Mouse (Mus musculus): ENCODE measurements around the gene Dars2. TPM values are rescaled to one million over a fixed set of nuclear protein-coding genes. Genes with fewer than 3 reads are reported as not detected.

The Dars2 gene
- total and polyA plus RNA-seq, 3 experiments = 53.1 to 83.6 TPM; not detected in 1

- Histone ChIP-seq H3K36me3 (ENCODE audit: control insufficient read depth in 1 of 2, insufficient read depth in 2 of 2, low read length in 2 of 2) (peaks cover 19 to 27% of the 10 kb centered on the region in 2 experiments), H3K9ac (ENCODE audit: control insufficient read depth, low read depth, low read length, poor library complexity, severe bottlenecking) (peak within 1 kb of the TSS; percentile 98), H3K4me1 (ENCODE audit: control insufficient read depth in 1 of 2, insufficient read depth in 2 of 2, low read length in 2 of 2) (peaks cover 0 to 9% of the 10 kb centered on the region in 2 experiments; a peak in 3 of 4 replicates), H3K9me3 (replicated peaks; ENCODE audit: insufficient read depth, low read length) (no peaks in the 10 kb centered on the region), H3K27ac (ENCODE audit: control insufficient read depth, low read depth, low read length) (peak within 1 kb of the TSS; percentile 99), H3K79me2 (ENCODE audit: control insufficient read depth, insufficient read depth, low read length, poor library complexity) (peaks cover 44% of the 10 kb centered on the region), H3K4me3 (ENCODE audit: control insufficient read depth in 1 of 2, insufficient read depth in 1 of 2, low read depth in 2 of 2, low read length in 2 of 2) (peak within 1 kb of the TSS; percentile 77 to 93), H3K27me3 (ENCODE audit: control insufficient read depth in 1 of 2, insufficient read depth in 2 of 2, low read length in 2 of 2) (no peaks in the 10 kb centered on the region)
- peak; percentile 99 for DNase-seq (ENCODE audit: low read depth, low spot score)
- TF ChIP-seq TBP (IDR thresholded peaks at IDR 0.05; ENCODE audit: low read depth, low read length) (peak; percentile 99), TAL1 (IDR thresholded peaks at IDR 0.05; ENCODE audit: low read length) (no peak), USF1 (IDR thresholded peaks at IDR 0.05; ENCODE audit: low read depth, low read length) (no peak), MAFK (IDR thresholded peaks at IDR 0.05; ENCODE audit: borderline replicate concordance, low read depth, low read length) (no peak), JUND (IDR thresholded peaks at IDR 0.05; ENCODE audit: low read depth, low read length) (no peak), ZC3H11A (IDR thresholded peaks at IDR 0.05; ENCODE audit: low read depth, low read length) (no peak), ZKSCAN1 (IDR thresholded peaks at IDR 0.05; ENCODE audit: low read depth, low read length) (no peak), NELFE (IDR thresholded peaks at IDR 0.05; ENCODE audit: low read depth, low read length) (no peak), POLR2A (IDR thresholded peaks at IDR 0.05; ENCODE audit: control insufficient read depth in 1 of 2, insufficient read depth in 1 of 2, low read depth in 1 of 2, low read length in 2 of 2, poor library complexity in 1 of 2) (peak; percentile 94 to 99), MAX (IDR thresholded peaks at IDR 0.05; ENCODE audit: low read length) (no peak)
These were observed 35.8 kb downstream of the Dars2 start, which contains the start of gene Zbtb37 for GRCm38 (mm10) chr1:161034435-161035280. Gene Zbtb37 (minus strand): TSS chr1:161034849.

GRCm38 (mm10) chr1:161033856-161034434, 36.5 kb downstream of the Dars2 start:
- TF ChIP-seq POLR2AphosphoS2 (IDR thresholded peaks at IDR 0.05; ENCODE audit: low read length) (no peak), ZNF384 (IDR thresholded peaks at IDR 0.05; ENCODE audit: low read depth, low read length) (no peak), SMC3 (IDR thresholded peaks at IDR 0.05; ENCODE audit: low read depth, low read length) (no peak), TBP (IDR thresholded peaks at IDR 0.05; ENCODE audit: low read depth, low read length) (0 out of 2 replicates have a peak, but pooled peaks have one; percentile 65), KAT2A (conservative IDR thresholded peaks at IDR 0.05; ENCODE audit: low read depth, low read length) (no peak), MAFK (IDR thresholded peaks at IDR 0.05; ENCODE audit: borderline replicate concordance, low read depth, low read length) (no peak), POLR2A (IDR thresholded peaks at IDR 0.05; ENCODE audit: control insufficient read depth in 1 of 2, insufficient read depth in 1 of 2, low read depth in 1 of 2, low read length in 2 of 2, poor library complexity in 1 of 2) (peak in 1 of 2 experiments; percentile 66; a peak in 2 of 4 replicates), MYB (IDR thresholded peaks at IDR 0.05; ENCODE audit: low read depth, low read length) (no peak), EP300 (IDR thresholded peaks at IDR 0.05; ENCODE audit: low read depth in 1 of 2, low read length in 2 of 2) (no peak)
- Histone ChIP-seq H3K9ac (ENCODE audit: control insufficient read depth, low read depth, low read length, poor library complexity, severe bottlenecking) (peak overlapping the region; percentile 96), H3K36me3 (ENCODE audit: control insufficient read depth in 1 of 2, insufficient read depth in 2 of 2, low read length in 2 of 2) (peaks cover 25 to 27% of the 10 kb centered on the region in 2 experiments), H3K27me3 (ENCODE audit: control insufficient read depth in 1 of 2, insufficient read depth in 2 of 2, low read length in 2 of 2) (no peaks in the 10 kb centered on the region), H3K4me1 (ENCODE audit: control insufficient read depth in 1 of 2, insufficient read depth in 2 of 2, low read length in 2 of 2) (peaks cover 0 to 9% of the 10 kb centered on the region in 2 experiments; a peak in 3 of 4 replicates), H3K27ac (ENCODE audit: control insufficient read depth, low read depth, low read length) (peak overlapping the region; percentile 98), H3K4me3 (ENCODE audit: control insufficient read depth in 1 of 2, insufficient read depth in 1 of 2, low read depth in 2 of 2, low read length in 2 of 2) (peak overlapping the region; percentile 77 to 93), H3K9me3 (replicated peaks; ENCODE audit: insufficient read depth, low read length) (no peaks in the 10 kb centered on the region), H3K79me2 (ENCODE audit: control insufficient read depth, insufficient read depth, low read length, poor library complexity) (peaks cover 44% of the 10 kb centered on the region)
- DNase-seq (ENCODE audit: low read depth, low spot score) = peak; percentile 82
